Comparison of ENCODE assay signal across 8 mouse cellular contexts in the genomic region with DNA sequence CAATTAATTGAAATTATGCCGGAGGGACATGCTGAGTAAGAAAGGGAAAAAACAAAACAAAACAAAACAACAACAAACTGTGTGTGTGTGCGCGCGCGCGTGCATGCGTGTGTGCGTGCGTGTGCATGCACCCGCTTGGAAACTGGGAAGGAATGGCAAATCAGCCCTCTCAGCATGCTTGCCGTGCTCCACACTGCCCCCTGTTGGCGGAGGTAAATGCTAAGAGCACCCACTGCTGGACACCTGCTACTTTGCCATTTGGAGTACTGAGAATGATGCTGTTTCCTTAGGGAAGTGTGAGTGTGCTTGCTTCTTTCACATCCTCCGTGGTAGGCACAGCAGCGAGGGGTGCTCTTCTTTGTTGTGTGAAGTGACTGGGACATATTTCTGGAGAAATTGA.
DNase-seq lines count a peak whose midpoint lies in the region; ATAC-seq lines count a peak whose summit lies in the region.
"Had no signal": no experiment of that assay in that cellular context is flagged by ENCODE, and none has a peak within 500 bp of the region (broad histone marks: within the 10 kb centered on the region; RNA-seq: fewer than 3 reads in every experiment).

No protein-coding gene starts in this region.

- H3K4me3 ChIP-seq in limb, embryonic 10.5 days = no peak overlapping the region
- no peak overlapping the region for H3K4me3 ChIP-seq in hindbrain, embryonic 11.5 days (ENCODE audit: low read depth, low read length)
- H3K4me3 ChIP-seq: stomach, embryonic 15.5 days had no signal

- no peak overlapping the region for H3K27ac ChIP-seq in limb, embryonic 10.5 days
- H3K27ac ChIP-seq in hindbrain, embryonic 11.5 days (ENCODE audit: low read depth, low read length) = no peak overlapping the region
- H3K27ac ChIP-seq: stomach, embryonic 15.5 days had no signal

- H3K9me3 ChIP-seq in limb, embryonic 10.5 days (replicated peaks) = no peaks in the 10 kb centered on the region
- no peaks in the 10 kb centered on the region for H3K9me3 ChIP-seq in hindbrain, embryonic 11.5 days (ENCODE audit: control insufficient read depth, low read length)
- H3K9me3 ChIP-seq: stomach, embryonic 15.5 days had no signal

- no peaks in the 10 kb centered on the region for H3K36me3 ChIP-seq in limb, embryonic 10.5 days
- no peaks in the 10 kb centered on the region for H3K36me3 ChIP-seq in hindbrain, embryonic 11.5 days (ENCODE audit: control insufficient read depth, insufficient read depth, low read length)
- H3K36me3 ChIP-seq: stomach, embryonic 15.5 days had no signal

- no peak for ATAC-seq in hindbrain, embryonic 11.5 days (ENCODE audit: low FRiP score)

- H3K4me1 ChIP-seq in limb, embryonic 10.5 days = peaks cover 5% of the 10 kb centered on the region; the same call in 1 of the 2 replicates
- no peaks in the 10 kb centered on the region for H3K4me1 ChIP-seq in hindbrain, embryonic 11.5 days (replicated peaks; ENCODE audit: control insufficient read depth, insufficient read depth, low read length)
- H3K4me1 ChIP-seq: stomach, embryonic 15.5 days had no signal

- WGBS in limb, embryonic 10.5 days = 86% methylated on average over 14 of the region's 14 CpGs
- WGBS in hindbrain, embryonic 11.5 days = 78% methylated on average over 14 of the region's 14 CpGs

- intact Hi-C loops in left cerebral cortex, postnatal 4 days (cut with DNase I) = no loop called here
- intact Hi-C loops in left cerebral cortex, postnatal 25 days (cut with DNase I) = no loop called here

- no peak overlapping the region for H3K9ac ChIP-seq in hindbrain, embryonic 11.5 days (ENCODE audit: low read depth, low read length)
- H3K9ac ChIP-seq: stomach, embryonic 15.5 days had no signal

- no peaks in the 10 kb centered on the region for H3K27me3 ChIP-seq in limb, embryonic 10.5 days (ENCODE audit: low read depth, poor library complexity, severe bottlenecking)
- H3K27me3 ChIP-seq in hindbrain, embryonic 11.5 days (ENCODE audit: control insufficient read depth, insufficient read depth, low read length) = no peaks in the 10 kb centered on the region
- H3K27me3 ChIP-seq: stomach, embryonic 15.5 days had no signal

- no peak overlapping the region for H3K4me2 ChIP-seq in hindbrain, embryonic 11.5 days (replicated peaks; ENCODE audit: low read depth, low read length)
- H3K4me2 ChIP-seq: stomach, embryonic 15.5 days had no signal

- peak; percentile 4 for DNase-seq in left cerebral cortex, postnatal 4 days
- no peak for DNase-seq in left cerebral cortex, postnatal 25 days (ENCODE audit: low spot score in 2 of 2)
- DNase-seq in T-cell, adult 2 months (ENCODE audit: low spot score) = peak; percentile 18
- DNase-seq in limb, embryonic 10.5 days (ENCODE audit: low spot score) = peak; percentile 38
- DNase-seq in testis, postnatal 14 days (ENCODE audit: low spot score) = peak; percentile 54
- no peak for DNase-seq in hindbrain, embryonic 11.5 days (ENCODE audit: low spot score)
- no peak for DNase-seq in urinary bladder, postnatal 14 days (ENCODE audit: low spot score)

Comparison
In these comparisons a context has a peak if more than half of its experiments do, and no peak if none do; other contexts are left out.
1. DNase-seq: peak in left cerebral cortex, postnatal 4 days (single experiment), T-cell, adult 2 months (single experiment), limb, embryonic 10.5 days (single experiment) and testis, postnatal 14 days (single experiment); none in left cerebral cortex, postnatal 25 days (0 of 2), hindbrain, embryonic 11.5 days (single experiment) and urinary bladder, postnatal 14 days (single experiment).